Mouse (Mus musculus): Measurements from ENCODE around the gene Acad11.

DNA sequence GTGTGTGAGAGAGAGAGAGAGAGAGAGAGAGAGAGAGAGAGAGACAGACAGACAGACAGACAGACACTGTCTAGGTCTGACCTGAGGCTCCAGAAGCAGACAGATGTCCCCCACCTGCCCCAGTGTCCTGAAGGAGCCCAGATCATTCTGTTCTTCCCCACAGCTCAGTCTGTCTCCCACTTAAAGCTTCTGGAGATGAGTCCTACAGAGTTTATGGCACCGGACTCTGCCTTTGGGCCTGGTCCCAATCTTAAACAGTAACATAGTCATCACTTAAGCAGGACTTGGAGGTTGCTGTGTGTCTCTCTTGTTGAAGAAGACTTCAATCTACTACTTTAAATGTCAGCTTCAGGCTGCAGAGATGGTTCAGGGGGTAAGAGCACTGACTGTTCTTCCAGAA is 15.6 kb downstream of the Acad11 start:
- TF ChIP-seq POLR2A (IDR thresholded peaks at IDR 0.05; ENCODE audit: extremely low read depth, insufficient read depth, low read length) (no peak), CTCF (IDR thresholded peaks at IDR 0.05; ENCODE audit: low read depth, low read length) (no peak)

Measured in liver, adult 2 months (tissue).